Mouse (Mus musculus): ENCODE measurements at regions not wholly inside any gene's neighbourhood (a gene's known extent, or its start where the extent isn't known, plus 50 kb on each side); places are given as distances from the start of the nearest gene placed in this dataset.

- TF ChIP-seq CTCF (IDR thresholded peaks at IDR 0.05; ENCODE audit: low read depth, low read length) (no peak), POLR2A (IDR thresholded peaks at IDR 0.05; ENCODE audit: extremely low read depth, insufficient read depth, low read length) (no peak)
Measured at GRCm38 (mm10) chr10:17011876-17012275, 711.1 kb upstream of the Cited2 start.
